Mouse (Mus musculus) megakaryocyte, embryonic 14.5 days (primary cell): ENCODE results near the gene Sacs.

ENCODE experiments used
- FLI1 ChIP-seq: IDR thresholded peaks from 2 replicates; pipeline ENCODE4 v1.6.1; 2012; ENCODE audit warnings: low read length, inconsistent platforms, mixed read lengths
- GATA1 ChIP-seq: IDR thresholded peaks from 3 replicates; pipeline ENCODE4 v1.6.1; 2012; ENCODE audit warnings: mixed read lengths, low read length, inconsistent platforms, borderline replicate concordance

- no peak for TF ChIP-seq GATA1
- no peak for TF ChIP-seq FLI1
Observed at GRCm38 (mm10) chr14:61238751-61239150, 100.5 kb downstream of the Sacs start.
